Mouse (Mus musculus) Muller cell, postnatal 12 days (primary cell): ENCODE measurements around the gene Barhl2.

Source experiments
- DNase-seq: peaks from one replicate; pipeline ENCODE4 v3.0.0-alpha.2; 2015; ENCODE audit errors: inconsistent ontology term

The Barhl2 gene

GRCm38 (mm10) chr5:106457986-106458476 is at the start of gene Barhl2:
TSS of gene Barhl2 (minus strand) at chr5:106458166.
- DNase-seq = no peak

GRCm38 (mm10) chr5:106506061-106506460 is 48.1 kb upstream of the Barhl2 start:
- DNase-seq = no peak

- DNase-seq = no peak
Observed at GRCm38 (mm10) chr5:106502684-106503545, 44.9 kb upstream of the Barhl2 start.

GRCm38 (mm10) chr5:106502271-106502670 is 44.3 kb upstream of the Barhl2 start:
- DNase-seq = no peak

- no peak for DNase-seq
Observed at GRCm38 (mm10) chr5:106491771-106492170, 33.8 kb upstream of the Barhl2 start.

- peak; percentile 82 for DNase-seq
Observed at GRCm38 (mm10) chr5:106472105-106472500, 14.1 kb upstream of the Barhl2 start.

GRCm38 (mm10) chr5:106471235-106472104 is 13.5 kb upstream of the Barhl2 start:
- DNase-seq = peak; percentile 73

GRCm38 (mm10) chr5:106465129-106465790 is 7.3 kb upstream of the Barhl2 start:
- no peak for DNase-seq

- no peak for DNase-seq
Observed at GRCm38 (mm10) chr5:106464336-106465128, 6.6 kb upstream of the Barhl2 start.

- no peak for DNase-seq
Observed at GRCm38 (mm10) chr5:106463661-106464191, 5.8 kb upstream of the Barhl2 start.

GRCm38 (mm10) chr5:106461913-106462312 is 3.9 kb upstream of the Barhl2 start:
- DNase-seq = no peak

GRCm38 (mm10) chr5:106461431-106461830 is 3.5 kb upstream of the Barhl2 start:
- no peak for DNase-seq

- no peak for DNase-seq
Observed at GRCm38 (mm10) chr5:106460535-106460934, 2.6 kb upstream of the Barhl2 start.

GRCm38 (mm10) chr5:106460001-106460511 is 2.1 kb upstream of the Barhl2 start:
- no peak for DNase-seq

GRCm38 (mm10) chr5:106459120-106459641 is 1.2 kb upstream of the Barhl2 start:
- no peak for DNase-seq

- DNase-seq = peak; percentile 60
Observed at GRCm38 (mm10) chr5:106458477-106459119, 632 bp upstream of the Barhl2 start.

- DNase-seq = no peak
Observed at GRCm38 (mm10) chr5:106457111-106457925, 648 bp downstream of the Barhl2 start.

- DNase-seq = no peak
Observed at GRCm38 (mm10) chr5:106455984-106456383, 2.0 kb downstream of the Barhl2 start.
